Mouse (Mus musculus) left cerebral cortex, postnatal 10 days (tissue): ENCODE data around the gene Smim9. TPM values are rescaled to one million over a fixed set of nuclear protein-coding genes. Genes with fewer than 3 reads are reported as not detected.
"Not testable (repeated sequence)": the region's sequence is repeated elsewhere in the genome, so short reads cannot be mapped to it uniquely, and the experiment has no call there.

Experiments used
- DNase-seq, 2 experiments: peaks; one replicate each; pipeline ENCODE4 v3.0.0; 2021 to 2022; ENCODE audit warnings: low spot score in 2 of 2, mixed read lengths in 1 of 2; ENCODE audit errors: extremely low spot score in 1 of 2
- intact Hi-C: fragments of 180-260 bp; cut with DNase I; formaldehyde crosslinking; loops from one replicate; pipeline ENCODE4 v1.15.1; 2025
- total RNA-seq, 2 experiments: library from RNA; stranded (reverse); gene quantifications; 2 replicates each; pipeline ENCODE4 v1.2.3; 2021

Smim9 gene
- total RNA-seq: not detected

DNA sequence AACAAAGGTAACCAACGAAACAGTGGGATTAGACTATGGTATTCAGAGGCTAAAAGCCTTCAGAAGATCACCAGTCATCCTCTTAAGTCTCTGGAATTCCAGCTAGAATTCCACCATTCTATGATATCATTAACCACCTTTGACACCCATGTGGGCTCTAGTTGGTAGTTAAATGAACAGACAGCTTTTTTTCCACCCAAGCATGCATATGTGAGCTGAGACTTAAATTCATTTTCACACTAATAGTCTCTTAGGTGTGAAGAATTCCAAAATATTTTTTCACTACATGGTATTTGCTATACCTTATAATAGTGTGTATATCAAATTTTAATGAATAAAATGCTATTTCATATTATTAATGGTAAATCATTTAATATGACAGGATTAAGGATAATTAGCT lies at the start of gene Smim9:
Gene Smim9, minus strand, starts transcription at position 101 of the 400 bp plus-strand sequence.
- intact Hi-C loops: no loop called here
- DNase-seq: no peak

GRCm38 (mm10) chrX:75155576-75156243 lies 7.9 kb downstream of the Smim9 start:
- intact Hi-C loops: no loop called here
- peak in 1 of 2 experiments; percentile 50 for DNase-seq

DNA sequence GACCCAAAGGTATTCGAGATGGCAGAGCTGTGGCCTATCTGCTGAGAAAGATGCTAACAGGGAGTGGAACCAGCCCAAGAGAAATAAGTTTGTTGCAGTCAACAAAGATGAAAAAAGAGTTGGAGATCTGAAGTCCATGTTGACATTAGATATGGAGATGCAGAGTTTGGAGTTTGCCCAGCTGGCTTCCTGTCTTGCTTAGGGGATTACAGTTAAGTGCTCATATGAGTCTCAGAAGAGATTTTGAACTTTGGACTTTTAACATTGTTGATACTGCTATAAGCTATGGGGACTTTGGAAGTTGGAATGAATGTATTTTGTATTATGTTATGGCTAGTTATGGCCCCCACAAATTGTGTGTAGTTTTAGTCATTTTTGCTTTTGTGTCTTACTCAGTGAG lies 11.3 kb downstream of the Smim9 start:
- no peak for DNase-seq
- intact Hi-C loops: no loop called here

GRCm38 (mm10) chrX:75150304-75150703 lies 13.3 kb downstream of the Smim9 start:
- intact Hi-C loops: no loop called here
- no peak for DNase-seq

DNA sequence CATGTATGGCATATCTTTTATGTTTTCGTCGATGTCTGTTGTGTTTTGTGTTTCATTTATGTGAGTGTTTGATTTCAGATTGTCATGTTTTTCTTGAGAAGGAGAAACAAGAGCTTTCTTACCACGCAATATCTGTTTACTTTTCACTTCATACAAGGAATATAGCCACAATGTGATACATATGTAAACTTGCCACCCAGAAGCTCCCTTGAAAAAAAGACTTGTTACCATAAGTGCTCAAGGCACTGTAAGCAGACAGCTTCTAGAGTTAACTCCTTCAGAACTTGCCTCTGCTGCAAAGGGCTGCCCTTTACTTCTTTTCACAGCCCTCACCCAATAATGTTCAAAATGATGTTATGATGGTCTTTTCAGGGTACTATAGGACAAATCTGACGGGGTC lies 15.2 kb downstream of the Smim9 start:
- intact Hi-C loops: no loop called here
- DNase-seq: no peak

DNA sequence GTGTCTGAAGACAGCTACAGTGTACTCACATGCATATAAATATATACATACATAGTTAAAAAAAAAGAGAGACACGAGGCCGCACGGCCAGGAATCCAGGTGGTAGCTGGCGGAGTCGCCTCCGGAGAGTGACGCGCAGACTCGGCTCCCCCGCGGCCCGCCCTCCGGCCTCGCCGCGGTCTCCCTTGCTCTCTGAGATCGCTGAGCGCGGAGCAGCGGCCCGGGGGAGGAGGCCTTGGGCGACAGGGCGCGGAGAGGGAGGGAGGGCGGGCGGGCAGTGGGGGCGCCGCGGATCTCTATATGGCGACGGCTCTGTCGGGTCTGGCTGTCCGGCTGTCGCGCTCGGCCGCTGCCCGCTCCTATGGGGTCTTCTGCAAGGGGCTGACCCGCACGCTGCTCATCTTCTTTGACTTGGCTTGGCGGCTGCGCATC lies 20.4 kb downstream of the Smim9 start:
- DNase-seq: peak in 1 of 2 experiments; percentile 31

GRCm38 (mm10) chrX:75138182-75138581 lies 25.4 kb downstream of the Smim9 start:
- intact Hi-C loops: no loop called here
- DNase-seq: no peak

More for the DNA sequence above, 20.4 kb downstream of the Smim9 start:
- intact Hi-C loops: not testable (repeated sequence)

DNA sequence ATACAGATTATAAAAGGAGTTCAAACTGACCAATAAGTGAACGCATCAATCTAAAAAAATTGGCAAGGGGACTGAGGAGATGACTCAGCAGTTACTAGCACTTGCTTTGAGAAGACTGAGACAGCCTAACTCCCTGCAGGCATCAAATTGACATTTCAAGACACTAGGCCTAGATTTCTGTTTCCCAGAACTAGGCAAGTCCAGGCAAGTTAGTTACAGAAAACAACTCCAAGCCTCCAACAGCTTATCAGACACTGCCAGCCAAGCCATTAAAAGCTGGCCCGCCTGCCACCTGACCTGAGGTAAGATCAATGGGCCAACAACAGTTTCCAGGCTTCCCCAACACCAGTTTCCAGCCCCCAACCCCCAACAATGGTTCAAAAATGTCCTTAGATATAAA lies 25.8 kb downstream of the Smim9 start:
- DNase-seq: no peak
- intact Hi-C loops: no loop called here

- intact Hi-C loops: no loop called here
- DNase-seq: no peak
Measured at GRCm38 (mm10) chrX:75136938-75137337, 26.6 kb downstream of the Smim9 start.

GRCm38 (mm10) chrX:75130467-75131160 lies 33.0 kb downstream of the Smim9 start, which contains the start of gene Mpp1:
Gene Mpp1, minus strand, starts transcription at chrX:75131016.
- peak; percentile 46 to 86 for DNase-seq
- intact Hi-C loops: no loop called here

GRCm38 (mm10) chrX:75129474-75129873 lies 34.1 kb downstream of the Smim9 start:
- no peak for DNase-seq
- intact Hi-C loops: no loop called here

DNA sequence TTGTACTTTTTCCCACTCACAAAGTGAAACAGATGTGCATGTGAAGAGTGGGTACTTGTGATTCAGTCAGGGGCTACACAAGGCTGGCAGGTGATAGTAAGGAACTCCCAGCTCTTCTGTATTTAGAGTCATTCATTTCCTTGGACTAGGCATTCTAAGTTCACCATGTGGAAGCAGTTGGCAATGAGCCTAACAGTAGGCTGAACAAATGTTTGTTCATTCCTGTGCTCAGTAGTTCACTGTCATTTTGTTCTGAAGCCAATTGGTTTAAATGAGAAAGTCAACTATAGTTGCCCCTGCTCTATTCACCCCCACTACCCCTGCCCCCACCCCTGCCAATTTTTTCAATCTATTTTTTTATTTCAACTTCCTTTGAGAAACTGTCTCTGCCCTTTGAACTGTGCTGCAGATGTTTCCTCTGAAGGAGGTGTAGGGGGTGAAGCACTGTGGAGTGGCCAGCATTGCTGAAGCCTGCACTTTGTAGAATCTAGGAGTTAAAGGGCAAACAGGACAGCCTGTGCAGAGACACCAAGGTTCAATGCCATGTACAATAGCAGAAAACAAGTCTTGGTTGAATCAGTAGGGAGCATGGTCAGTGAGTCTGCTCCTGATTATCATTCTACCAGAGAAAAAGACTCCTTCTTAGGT lies 35.1 kb downstream of the Smim9 start:
- intact Hi-C loops: no loop called here
- DNase-seq: peak in 1 of 2 experiments; percentile 2

DNA sequence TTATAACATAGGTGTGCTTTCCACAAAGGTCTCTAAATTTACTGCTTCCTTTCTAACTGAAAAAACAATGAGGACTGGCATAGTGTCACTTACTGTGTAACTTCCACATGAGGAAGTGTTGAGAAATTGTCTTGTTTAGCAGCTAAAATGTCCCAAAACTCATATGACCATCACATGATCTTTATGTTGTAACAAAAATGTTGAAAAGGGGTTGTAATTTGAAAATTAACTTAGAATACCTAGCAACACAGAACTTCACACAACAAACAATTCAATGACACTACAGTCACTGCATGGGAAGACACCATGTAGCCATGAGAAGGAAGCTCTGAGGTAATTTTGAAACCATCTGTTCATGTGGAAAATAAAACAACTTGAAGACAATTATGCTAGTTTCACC lies 36.7 kb downstream of the Smim9 start:
- DNase-seq: no peak
- intact Hi-C loops: no loop called here

DNA sequence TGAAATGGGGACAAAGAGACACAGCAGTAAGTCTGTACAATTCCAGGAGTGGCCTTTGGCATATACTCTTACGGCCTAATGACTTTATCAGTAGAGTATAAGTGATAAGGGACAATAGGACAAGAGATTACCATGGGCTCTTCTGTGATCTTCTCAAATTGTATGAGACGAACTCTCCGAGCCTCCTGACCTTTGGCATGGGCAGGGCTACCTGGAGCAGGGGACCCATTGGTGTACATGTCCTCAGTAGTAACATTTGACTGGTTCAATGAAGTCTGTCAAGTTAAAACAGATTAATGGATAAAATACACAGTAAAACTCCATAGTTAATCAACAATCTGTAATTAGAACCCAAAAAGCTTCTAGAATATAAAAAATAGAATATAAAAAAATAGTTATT lies 38.0 kb downstream of the Smim9 start:
- no peak for DNase-seq
- intact Hi-C loops: no loop called here

DNA sequence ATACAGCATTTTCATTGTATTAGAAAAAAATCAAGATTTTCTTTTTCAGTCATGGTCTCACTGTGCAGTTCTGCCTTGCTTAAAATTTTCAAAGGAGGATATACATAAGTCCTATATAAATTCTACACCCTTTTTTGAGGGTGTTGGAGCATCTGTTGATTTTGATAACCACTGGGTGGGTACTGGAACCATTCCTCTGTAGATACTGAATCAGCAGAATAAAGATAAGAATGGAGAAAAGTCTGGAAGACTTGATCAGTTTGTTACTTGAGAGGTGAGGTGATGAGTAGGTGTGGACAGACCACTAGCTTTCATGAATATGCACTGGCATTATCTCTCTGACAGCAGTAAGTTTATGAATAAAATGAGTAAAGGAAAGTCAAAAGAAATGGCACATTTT lies 48.0 kb downstream of the Smim9 start:
- no peak for DNase-seq
- intact Hi-C loops: no loop called here

DNA sequence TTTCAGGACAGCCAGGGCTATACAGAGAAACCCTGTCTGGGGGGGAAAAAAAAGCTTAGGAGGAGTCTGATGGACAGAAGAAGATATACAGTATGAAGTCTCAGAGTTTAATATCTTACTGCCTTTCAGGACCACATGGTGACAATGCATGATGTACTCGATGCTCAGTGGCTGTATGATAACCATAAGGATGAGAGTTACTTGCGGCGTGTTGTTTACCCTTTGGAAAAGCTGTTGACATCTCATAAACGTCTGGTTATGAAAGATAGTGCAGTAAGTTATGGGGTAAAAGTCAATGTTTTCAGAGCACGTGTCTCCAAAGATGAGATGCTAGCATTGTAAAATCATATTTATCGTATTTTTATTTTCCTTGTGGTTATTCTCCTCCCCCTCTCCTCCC lies 61.3 kb downstream of the Smim9 start:
- no peak for DNase-seq
- intact Hi-C loops: no loop called here

DNA sequence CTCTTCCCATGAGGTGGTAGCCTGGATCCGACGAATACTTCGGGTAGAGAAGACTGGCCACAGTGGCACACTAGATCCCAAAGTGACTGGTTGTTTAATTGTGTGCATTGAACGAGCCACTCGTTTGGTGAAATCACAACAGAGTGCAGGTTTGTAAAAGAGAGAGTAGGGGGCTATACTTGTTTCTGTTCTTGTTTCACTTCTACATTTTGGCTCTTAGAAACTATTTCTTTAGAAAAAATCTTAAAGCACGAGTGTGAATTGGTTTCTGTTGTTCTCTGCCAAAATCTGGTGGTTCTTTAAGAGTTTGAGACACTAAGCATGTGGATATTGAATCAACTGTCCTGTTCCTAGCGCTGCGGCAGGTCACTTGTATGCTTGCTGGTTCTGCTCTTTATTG lies 64.8 kb downstream of the Smim9 start:
- DNase-seq: no peak
- intact Hi-C loops: no loop called here

DNA sequence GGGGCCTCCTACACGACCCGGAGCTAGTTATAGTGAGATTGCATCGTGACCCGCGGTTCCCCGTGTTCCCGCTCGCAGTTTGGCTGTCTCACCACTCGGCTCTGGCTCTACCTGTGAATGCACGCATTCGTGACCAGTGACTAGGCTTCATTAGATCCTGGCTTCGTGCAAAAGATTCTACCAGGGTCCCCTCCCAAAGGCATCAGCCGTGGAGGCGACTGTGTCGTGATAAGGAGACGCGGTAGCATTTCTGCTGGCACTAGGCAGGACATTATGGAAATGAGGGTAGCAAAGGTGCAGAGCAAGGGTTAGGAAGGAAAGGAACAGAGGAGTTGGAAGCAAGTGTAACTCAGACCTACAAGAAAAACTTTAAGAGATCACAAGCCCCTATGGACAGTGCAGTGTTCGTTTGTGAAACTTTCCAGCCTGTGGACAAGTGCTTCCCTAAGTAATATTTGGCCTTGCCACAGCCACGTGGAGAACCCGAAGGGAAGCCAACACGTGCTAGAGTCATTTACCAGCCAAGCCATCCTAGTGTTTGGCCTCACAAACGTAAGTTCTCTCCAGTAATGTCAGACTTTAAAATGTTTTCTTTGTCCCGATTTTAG lies 67.3 kb downstream of the Smim9 start:
- intact Hi-C loops: no loop called here
- no peak for DNase-seq
